Mouse (Mus musculus) kidney, adult 2 months (tissue): Measurements from ENCODE around the gene Cap2. TPM values are rescaled to one million over a fixed set of nuclear protein-coding genes. Genes with fewer than 3 reads are reported as not detected.
A peak's percentile ranks its signal among the peaks of the same experiment; 100 is the strongest.

Source experiments
- DNase-seq: peaks from one replicate; pipeline ENCODE4 v3.0.0; 2021
- H3K27ac ChIP-seq: fragments of 200-500 bp; 2 replicates; pipeline ENCODE4 v1.5.1; 2012; ENCODE audit warnings: low read depth, low read length, control low read depth, inconsistent platforms; ENCODE audit not compliant: insufficient read depth
- H3K27me3 ChIP-seq: fragments of 200-500 bp; replicated peaks from 2 replicates; pipeline ENCODE4 v1.6.1; 2012; ENCODE audit warnings: mild to moderate bottlenecking, moderate library complexity, low read length, inconsistent platforms; ENCODE audit not compliant: control insufficient read depth, insufficient read depth
- H3K36me3 ChIP-seq: fragments of 200-500 bp; 2 replicates; pipeline ENCODE4 v1.6.1; 2012; ENCODE audit warnings: mild to moderate bottlenecking, moderate library complexity, low read length, inconsistent platforms; ENCODE audit not compliant: control insufficient read depth, insufficient read depth
- H3K4me1 ChIP-seq: fragments of 200-500 bp; 2 replicates; pipeline ENCODE4 v1.6.1; 2011; ENCODE audit warnings: low read length; ENCODE audit not compliant: control insufficient read depth, insufficient read depth
- H3K4me3 ChIP-seq: fragments of 200-500 bp; 2 replicates; pipeline ENCODE4 v1.5.1; 2011; ENCODE audit warnings: mild to moderate bottlenecking, low read depth, low read length, control low read depth; ENCODE audit not compliant: insufficient read depth
- CTCF ChIP-seq: fragments of 200-500 bp; conservative IDR thresholded peaks from 2 replicates; pipeline ENCODE4 v1.5.1; 2011; ENCODE audit warnings: low read depth, mild to moderate bottlenecking, control low read depth, low read length, moderate library complexity, mixed read lengths; ENCODE audit not compliant: insufficient read depth, insufficient read length
- POLR2A ChIP-seq: fragments of 200-500 bp; IDR thresholded peaks from one replicate; pipeline ENCODE4 v1.6.1; 2011; ENCODE audit warnings: low read depth, low read length, control low read depth
- WGBS: fragments of 180-500 bp; shearing (Covaris S2); methylation state at CpG from one replicate; pipeline ENCODE4 v1.1.7; 2018; 5-methylcytosine and 5-hydroxymethylcytosine counted together
- polyA plus RNA-seq: library from polyadenylated mRNA; depleted of rRNA; stranded (reverse); fragments of >200 nt; gene quantifications from 2 replicates; pipeline ENCODE4 v1.2.3, GENCODE M21; 2012

Cap2 gene
- polyA plus RNA-seq, 1 experiment: 3.2 TPM

GRCm38 (mm10) chr13:46632796-46633195 is 131.1 kb downstream of the Cap2 start:
- Histone ChIP-seq H3K36me3 (no peaks in the 10 kb centered on the region), H3K27ac (no peak overlapping the region), H3K4me3 (no peak overlapping the region), H3K4me1 (no peaks in the 10 kb centered on the region), H3K27me3 (no peaks in the 10 kb centered on the region)
- TF ChIP-seq CTCF (no peak), POLR2A (no peak)
- DNase-seq: no peak
- 52% methylated on average over 4 of the region's 4 CpGs for WGBS

- H3K36me3 ChIP-seq: no peaks in the 10 kb centered on the region
- H3K4me1 ChIP-seq: no peaks in the 10 kb centered on the region
- H3K4me3 ChIP-seq: no peak overlapping the region
- H3K27me3 ChIP-seq: no peaks in the 10 kb centered on the region
- 44% methylated on average over 18 of the region's 18 CpGs for WGBS
- no peak overlapping the region for H3K27ac ChIP-seq
- TF ChIP-seq POLR2A (no peak), CTCF (no peak)
- no peak for DNase-seq
Measured at GRCm38 (mm10) chr13:46633320-46634132, 131.9 kb downstream of the Cap2 start.

- Histone ChIP-seq H3K27me3 (no peaks in the 10 kb centered on the region), H3K4me1 (no peaks in the 10 kb centered on the region), H3K4me3 (no peak overlapping the region), H3K36me3 (no peaks in the 10 kb centered on the region), H3K27ac (no peak overlapping the region)
- TF ChIP-seq POLR2A (no peak), CTCF (no peak)
- WGBS: 47% methylated on average over 6 of the region's 6 CpGs
- DNase-seq: no peak
Measured at GRCm38 (mm10) chr13:46634133-46634488, 132.5 kb downstream of the Cap2 start.

GRCm38 (mm10) chr13:46640608-46641468 is 139.2 kb downstream of the Cap2 start:
- peak; percentile 5 for DNase-seq
- H3K36me3 ChIP-seq: no peaks in the 10 kb centered on the region
- WGBS: 77% methylated on average over 10 of the region's 10 CpGs

GRCm38 (mm10) chr13:46642318-46642717 is 140.7 kb downstream of the Cap2 start:
- Histone ChIP-seq H3K36me3 (no peaks in the 10 kb centered on the region), H3K4me3 (no peak overlapping the region), H3K27ac (no peak overlapping the region), H3K27me3 (no peaks in the 10 kb centered on the region), H3K4me1 (no peaks in the 10 kb centered on the region)
- TF ChIP-seq POLR2A (no peak), CTCF (peak; percentile 41; the same call in 1 of the 2 replicates)
- 90% methylated on average over 4 of the region's 4 CpGs for WGBS
- DNase-seq: no peak

More at GRCm38 (mm10) chr13:46640608-46641468, 139.2 kb downstream of the Cap2 start:
- Histone ChIP-seq H3K27me3 (no peaks in the 10 kb centered on the region), H3K27ac (no peak overlapping the region), H3K4me1 (no peaks in the 10 kb centered on the region), H3K4me3 (no peak overlapping the region)
- TF ChIP-seq POLR2A (no peak), CTCF (no peak)

GRCm38 (mm10) chr13:46644175-46644574 is 142.5 kb downstream of the Cap2 start:
- no peak overlapping the region for H3K27ac ChIP-seq
- no peaks in the 10 kb centered on the region for H3K27me3 ChIP-seq
- no peaks in the 10 kb centered on the region for H3K4me1 ChIP-seq
- no peak for DNase-seq
- 88% methylated on average over 6 of the region's 6 CpGs for WGBS
- TF ChIP-seq CTCF: no peak
- no peak for TF ChIP-seq POLR2A
- H3K36me3 ChIP-seq: no peaks in the 10 kb centered on the region
- no peak overlapping the region for H3K4me3 ChIP-seq

GRCm38 (mm10) chr13:46645476-46645875 is 143.8 kb downstream of the Cap2 start:
- Histone ChIP-seq H3K4me1 (no peaks in the 10 kb centered on the region), H3K4me3 (no peak overlapping the region), H3K27me3 (no peaks in the 10 kb centered on the region), H3K27ac (no peak overlapping the region), H3K36me3 (no peaks in the 10 kb centered on the region)
- DNase-seq: no peak
- 82% methylated on average over 6 of the region's 6 CpGs for WGBS
- TF ChIP-seq CTCF (no peak), POLR2A (no peak)
